Mouse (Mus musculus) lung, embryonic 14.5 days (tissue): ENCODE data around the gene Gm21586. TPM values are rescaled to one million over a fixed set of nuclear protein-coding genes. Genes with fewer than 3 reads are reported as not detected.
"Not testable (repeated sequence)": the region's sequence is repeated elsewhere in the genome, so short reads cannot be mapped to it uniquely, and the experiment has no call there.

Experiments
- ATAC-seq: fragments of 200-750 bp; cut with Nextera tagmentation; 2 replicates; pipeline ENCODE4 v1.8.0; 2017; ENCODE audit warnings: mild to moderate bottlenecking, moderate TSS enrichment, moderate library complexity; ENCODE audit not compliant: insufficient read depth
- DNase-seq: peaks from one replicate; pipeline ENCODE4 v3.0.0-alpha.2; 2015
- H3K27ac ChIP-seq: fragments of 300-500 bp; sonication (generic); 2 replicates; pipeline ENCODE4 v1.5.1; 2014; ENCODE audit warnings: low read depth, mild to moderate bottlenecking, moderate library complexity
- H3K27me3 ChIP-seq: fragments of 300-500 bp; sonication (generic); 2 replicates; pipeline ENCODE4 v1.6.1; 2014; ENCODE audit warnings: low read length, control low read depth; ENCODE audit not compliant: insufficient read depth
- H3K36me3 ChIP-seq: fragments of 300-500 bp; sonication (generic); 2 replicates; pipeline ENCODE4 v1.6.1; 2014; ENCODE audit warnings: control low read depth; ENCODE audit not compliant: insufficient read depth
- H3K4me1 ChIP-seq: fragments of 300-500 bp; sonication (generic); 2 replicates; pipeline ENCODE4 v1.6.1; 2014; ENCODE audit warnings: antibody characterized with exemption, control low read depth; ENCODE audit not compliant: insufficient read depth
- H3K4me2 ChIP-seq: fragments of 300-500 bp; sonication (generic); 2 replicates; pipeline ENCODE4 v1.6.1; 2014; ENCODE audit warnings: mild to moderate bottlenecking
- H3K4me3 ChIP-seq: fragments of 300-500 bp; sonication (generic); 2 replicates; pipeline ENCODE4 v1.5.1; 2014; ENCODE audit warnings: low read depth, low read length
- H3K9ac ChIP-seq: fragments of 300-500 bp; sonication (generic); 2 replicates; pipeline ENCODE4 v1.6.1; 2014
- H3K9me3 ChIP-seq: fragments of 300-500 bp; sonication (generic); 2 replicates; pipeline ENCODE4 v1.6.1; 2016; ENCODE audit warnings: low read depth, low read length, control low read depth
- WGBS: fragments of 180-500 bp; shearing (Covaris S2); extraction: QIAGEN DNeasy Blood & Tissue Kit; methylation state at CpG from one replicate; pipeline ENCODE4 v1.1.7; 2014; 5-methylcytosine and 5-hydroxymethylcytosine counted together
- polyA plus RNA-seq: library from polyadenylated mRNA; unstranded; fragments of >200 nt; fragmentation: Nextera tagmentation; extraction: Ambion mirVana; gene quantifications from 2 replicates; pipeline ENCODE4 v1.2.1, GENCODE M21; 2014

Gm21586 gene
- polyA plus RNA-seq, result not detected in 2 replicates

- ATAC-seq, H3K27ac ChIP-seq, H3K27me3 ChIP-seq, DNase-seq, H3K36me3 ChIP-seq, H3K4me2 ChIP-seq, H3K9ac ChIP-seq, H3K9me3 ChIP-seq, H3K4me1 ChIP-seq, H3K4me3 ChIP-seq: not testable (repeated sequence)
- WGBS, result no CpG with 5 or more reads among the region's 18 CpGs
Measured at GRCm38 (mm10) chr4:42439078-42439477, at the start of gene Gm21586. Gm21586 (plus strand) TSS chr4:42439378.

- not testable (repeated sequence) for ATAC-seq, H3K9ac ChIP-seq
- WGBS, result no CpG with 5 or more reads among the region's 5 CpGs
Measured at GRCm38 (mm10) chr4:42466452-42466851, 27.3 kb downstream of the Gm21586 start, which contains the start of gene Gm2163. Gm2163 (plus strand) TSS chr4:42466752.

More at GRCm38 (mm10) chr4:42466452-42466851, 27.3 kb downstream of the Gm21586 start, which contains the start of gene Gm2163:
- not testable (repeated sequence) for H3K9me3 ChIP-seq, H3K27ac ChIP-seq, H3K4me3 ChIP-seq, H3K36me3 ChIP-seq, H3K4me2 ChIP-seq, H3K27me3 ChIP-seq, H3K4me1 ChIP-seq, DNase-seq

Other genes starting within 250 kb of the Gm21586 start
- gene Gm10600, start 198.7 kb upstream of the Gm21586 start, polyA plus RNA-seq, result not detected in 2 replicates
- gene Ccl21b, start 183.6 kb upstream of the Gm21586 start, polyA plus RNA-seq, result 0.61 and 2.1 TPM in 2 replicates
- gene Gm21953, start 145.1 kb upstream of the Gm21586 start, polyA plus RNA-seq, result not detected in 2 replicates
- 0.16 TPM in 1 of 2 replicates, not detected in the other for gene Fam205a3, start 121.0 kb upstream of the Gm21586 start, polyA plus RNA-seq
- gene Gm2163, start 27.4 kb downstream of the Gm21586 start, polyA plus RNA-seq, result not detected in 2 replicates
- 0.16 TPM in 1 of 2 replicates, not detected in the other for gene Fam205a2, start 88.8 kb downstream of the Gm21586 start, polyA plus RNA-seq
- 0.61 and 2.1 TPM in 2 replicates for gene Gm10591, start 172.8 kb downstream of the Gm21586 start, polyA plus RNA-seq
- not detected in 2 replicates for gene Gm2564, start 190.3 kb downstream of the Gm21586 start, polyA plus RNA-seq
- gene Ccl27b, start 215.9 kb downstream of the Gm21586 start, polyA plus RNA-seq, result not detected in 2 replicates
- not detected in 2 replicates for gene Il11ra2, start 222.5 kb downstream of the Gm21586 start, polyA plus RNA-seq